In genomic region chrX:71816931-71817361, GRCm38 (mm10) we compare ENCODE assay signal across 7 mouse cellular contexts. TPM values are rescaled to one million over a fixed set of nuclear protein-coding genes. Genes with fewer than 3 reads are reported as not detected.
DNase-seq lines count a peak whose midpoint lies in the region; ATAC-seq and TF ChIP-seq lines count a peak whose summit lies in the region.

No protein-coding gene starts in this region.

- no peaks in the 10 kb centered on the region for H3K27me3 ChIP-seq in lung, embryonic 14.5 days (ENCODE audit: insufficient read depth, low read length)
- no peaks in the 10 kb centered on the region for H3K27me3 ChIP-seq in hindbrain, embryonic 12.5 days

- peak overlapping the region; percentile 60 for H3K4me2 ChIP-seq in lung, embryonic 14.5 days
- peak overlapping the region; percentile 50 for H3K4me2 ChIP-seq in hindbrain, embryonic 12.5 days (replicated peaks)

- ATAC-seq in lung, embryonic 14.5 days (ENCODE audit: insufficient read depth) = peak; percentile 48
- ATAC-seq in hindbrain, embryonic 12.5 days (ENCODE audit: low FRiP score) = peak; percentile 83
- ATAC-seq in megakaryocyte-erythroid progenitor cell, adult 5-6 weeks (replicated peaks; ENCODE audit: low FRiP score, low TSS enrichment, poor library complexity, severe bottlenecking) = peak; percentile 56

- WGBS in lung, embryonic 14.5 days = 10% methylated on average over 14 of the region's 14 CpGs
- WGBS in hindbrain, embryonic 12.5 days = 34% methylated on average over 14 of the region's 14 CpGs

- intact Hi-C loops in gastrocnemius, postnatal 36 days (cut with DNase I) = no loop called here

- peak overlapping the region; percentile 73 for H3K9ac ChIP-seq in lung, embryonic 14.5 days
- peak overlapping the region; percentile 78 for H3K9ac ChIP-seq in hindbrain, embryonic 12.5 days

- no peaks in the 10 kb centered on the region for H3K4me1 ChIP-seq in lung, embryonic 14.5 days (ENCODE audit: insufficient read depth)
- no peaks in the 10 kb centered on the region for H3K4me1 ChIP-seq in brown adipose tissue, adult 24 weeks (ENCODE audit: control insufficient read depth, insufficient read depth, insufficient read length, low read length)
- H3K4me1 ChIP-seq in hindbrain, embryonic 12.5 days = peaks cover 3% of the 10 kb centered on the region; the same call in 1 of the 2 replicates

- no peaks in the 10 kb centered on the region for H3K36me3 ChIP-seq in lung, embryonic 14.5 days (ENCODE audit: insufficient read depth)
- no peaks in the 10 kb centered on the region for H3K36me3 ChIP-seq in hindbrain, embryonic 12.5 days

- TF ChIP-seq CTCF in lung, embryonic 14.5 days (IDR thresholded peaks at IDR 0.05; ENCODE audit: low read depth) = no peak

- peak overlapping the region; percentile 86; the same call in 1 of the 2 replicates for H3K27ac ChIP-seq in lung, embryonic 14.5 days (ENCODE audit: low read depth)
- H3K27ac ChIP-seq in brown adipose tissue, adult 24 weeks (replicated peaks; ENCODE audit: low read depth, low read length) = peak overlapping the region; percentile 48
- H3K27ac ChIP-seq in hindbrain, embryonic 12.5 days = peak overlapping the region; percentile 79

- peak; percentile 5 for DNase-seq in lung, embryonic 14.5 days
- no peak for DNase-seq in lung, postnatal 25 days (ENCODE audit: low spot score)
- DNase-seq in gastrocnemius, postnatal 36 days = no peak
- DNase-seq in cerebellum, adult 9-11 months = no peak

- peak overlapping the region; percentile 52 for H3K4me3 ChIP-seq in lung, embryonic 14.5 days (ENCODE audit: low read depth, low read length)
- H3K4me3 ChIP-seq in brown adipose tissue, adult 24 weeks (ENCODE audit: insufficient read depth, low read depth, low read length) = peak overlapping the region; percentile 91
- peak overlapping the region; percentile 64 for H3K4me3 ChIP-seq in hindbrain, embryonic 12.5 days

- no peaks in the 10 kb centered on the region for H3K9me3 ChIP-seq in lung, embryonic 14.5 days (ENCODE audit: low read depth, low read length)
- no peaks in the 10 kb centered on the region for H3K9me3 ChIP-seq in hindbrain, embryonic 12.5 days (replicated peaks)

RNA-seq across cellular contexts. Expression of gene Vma21, which starts 1.2 kb away (rescaled TPM):
- 37.3 and 39.4 TPM in 2 replicates for polyA plus RNA-seq in lung, embryonic 14.5 days (2014; fragmentation: Nextera tagmentation; extraction: Ambion mirVana)
- 53.7 and 63.9 TPM in 2 replicates for polyA plus RNA-seq in brown adipose tissue, adult 24 weeks (2012; ENCODE audit: insufficient read depth, insufficient read length, missing spikeins)
- polyA plus RNA-seq in hindbrain, embryonic 12.5 days (2016; fragmentation: Nextera tagmentation; extraction: Ambion mirVana) = 50.5 and 53.3 TPM in 2 replicates
- 20.4 and 27.3 TPM in 2 replicates for total RNA-seq in megakaryocyte-erythroid progenitor cell, adult 5-6 weeks (2014; fragmentation: Nextera tagmentation)
- total RNA-seq in megakaryocyte-erythroid progenitor cell, adult 5-6 weeks (2017) = 13.5 and 17.6 TPM in 2 replicates
- 10 to 100 TPM; 19.8 to 21.2 TPM for total RNA-seq in gastrocnemius, postnatal 36 days (2021)
